Mouse (Mus musculus) left cerebral cortex, postnatal 4 days (tissue): ENCODE measurements around the gene Sirpb1b. TPM values are rescaled to one million over a fixed set of nuclear protein-coding genes. Genes with fewer than 3 reads are reported as not detected.
"Not testable (repeated sequence)": the region's sequence is repeated elsewhere in the genome, so short reads cannot be mapped to it uniquely, and the experiment has no call there.

Source experiments
- DNase-seq: peaks from one replicate; pipeline ENCODE4 v3.0.0-alpha.2; 2022
- intact Hi-C: fragments of 180-260 bp; cut with DNase I; formaldehyde crosslinking; loops from one replicate; pipeline ENCODE4 v1.15.1; 2025
- total RNA-seq, 2 experiments: library from RNA; stranded (reverse); gene quantifications; 2 replicates each; pipeline ENCODE4 v1.2.3; 2021

Gene Sirpb1b
- total RNA-seq: not detected

DNA sequence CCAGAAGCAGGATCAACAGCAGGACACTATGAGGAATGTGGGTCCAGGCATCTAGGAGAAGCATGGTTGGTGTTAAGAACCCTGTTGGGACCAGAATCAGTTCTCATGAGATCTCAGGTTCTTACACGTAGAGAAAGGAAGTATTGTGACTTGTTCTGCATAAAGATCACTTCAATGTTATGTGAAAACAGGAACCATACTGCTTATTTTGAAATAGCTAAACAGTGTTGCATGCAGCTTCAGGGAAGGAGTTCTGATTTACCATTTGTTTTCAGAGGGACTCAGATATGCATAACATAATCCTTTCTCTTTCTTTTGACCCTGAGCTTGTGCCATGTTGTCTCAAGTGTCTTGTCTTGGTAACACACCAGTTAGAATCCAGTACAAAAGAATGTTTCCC lies at the start of gene Sirpb1b:
TSS of gene Sirpb1b (minus strand) at position 179 of the 400 bp plus-strand sequence.
- intact Hi-C loops, DNase-seq: not testable (repeated sequence)

DNA sequence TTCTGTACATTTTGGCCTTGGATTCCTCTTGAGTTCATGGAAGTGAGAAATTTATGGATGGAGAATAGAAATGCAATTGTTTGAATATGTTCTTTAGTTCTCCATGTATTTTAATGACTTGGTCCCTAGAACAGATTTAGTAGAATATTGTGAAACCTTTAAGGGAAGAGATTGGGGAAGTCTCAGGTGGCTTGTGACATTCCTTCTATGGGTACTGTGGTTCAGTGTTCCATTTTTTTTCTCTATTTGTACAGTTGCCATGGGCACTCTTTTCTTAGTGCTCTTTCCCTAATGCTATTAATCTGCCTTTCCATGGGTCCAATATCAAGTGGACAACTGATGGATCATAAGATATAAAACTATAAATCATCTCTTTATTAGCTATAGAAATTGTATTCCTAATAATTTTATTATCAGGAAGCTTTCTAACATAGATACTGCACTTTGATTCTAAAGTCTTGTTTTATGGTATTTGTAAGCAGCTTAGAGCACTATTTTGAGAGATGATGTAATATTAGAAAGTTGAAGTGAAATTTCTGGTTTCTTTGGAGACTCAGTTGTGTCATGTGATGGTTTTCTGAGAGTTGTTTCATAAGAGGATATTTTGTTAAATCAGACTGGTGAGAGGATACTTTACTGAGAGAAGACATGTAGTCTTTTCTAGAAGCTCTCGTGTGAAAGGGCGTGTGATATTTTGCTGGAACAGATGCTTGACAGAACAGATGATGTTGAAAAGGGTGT lies 15.7 kb upstream of the Sirpb1b start:
- intact Hi-C loops: not testable (repeated sequence)

DNA sequence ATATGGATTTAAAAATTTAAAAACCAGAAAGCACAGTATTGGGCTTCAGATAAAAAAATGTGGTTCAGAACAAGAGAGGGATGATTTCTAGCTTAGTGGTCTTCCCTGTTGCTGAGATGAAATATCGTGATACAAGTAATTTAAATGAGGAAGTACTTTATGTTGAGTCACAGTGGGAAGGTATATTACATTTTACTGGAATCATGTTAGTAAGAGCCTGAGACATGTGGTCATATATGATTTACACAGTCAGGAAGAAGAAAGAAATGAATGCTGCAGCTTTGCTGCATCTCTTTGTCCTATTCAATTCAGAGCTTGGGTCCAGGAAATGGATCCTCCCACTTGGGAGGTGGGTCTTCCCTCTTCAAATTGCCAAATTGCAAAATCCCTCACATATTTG lies 11.8 kb upstream of the Sirpb1b start:
- DNase-seq, intact Hi-C loops: not testable (repeated sequence)

More for the DNA sequence above, 15.7 kb upstream of the Sirpb1b start:
- not testable (repeated sequence) for DNase-seq

DNA sequence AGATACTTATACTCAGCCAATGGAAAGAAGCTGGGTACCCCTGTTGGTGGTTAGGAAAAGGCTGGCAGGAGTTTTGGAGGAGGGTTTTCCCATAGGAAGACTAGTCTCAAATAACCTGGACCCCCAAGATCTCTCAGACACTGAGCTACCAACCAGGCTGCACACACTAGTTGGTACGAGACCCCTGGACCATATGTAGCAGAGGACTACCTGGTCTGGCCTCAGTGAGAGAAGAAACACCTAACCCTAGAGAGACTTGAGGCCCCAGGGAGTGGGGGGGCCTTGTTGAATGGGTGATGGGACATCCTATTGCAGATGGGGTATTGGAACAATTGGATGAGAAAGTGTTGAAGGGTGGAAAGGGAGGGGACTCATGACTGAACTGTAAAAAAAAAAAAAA lies 8.6 kb upstream of the Sirpb1b start:
- no peak for DNase-seq
- intact Hi-C loops: no loop called here

DNA sequence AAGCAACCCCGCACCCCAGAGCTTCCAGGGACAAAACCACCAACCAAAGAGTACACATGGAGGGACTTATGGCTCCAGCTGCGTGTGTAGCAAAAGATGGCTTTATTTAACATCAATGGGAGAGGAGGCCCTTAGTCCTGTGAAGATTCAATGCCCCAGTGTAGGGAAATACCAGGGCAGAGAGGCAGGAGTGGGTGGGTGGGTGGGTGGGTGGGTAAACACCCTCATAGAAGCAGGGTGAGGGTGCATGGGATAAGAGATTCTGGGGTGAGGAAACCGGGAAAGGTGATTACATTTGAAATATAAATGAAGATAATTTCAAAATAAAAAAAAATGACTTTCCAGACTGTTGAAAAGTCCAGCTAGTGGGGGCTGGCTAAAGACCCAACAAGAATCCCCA lies 8.1 kb upstream of the Sirpb1b start:
- intact Hi-C loops, DNase-seq: not testable (repeated sequence)

DNA sequence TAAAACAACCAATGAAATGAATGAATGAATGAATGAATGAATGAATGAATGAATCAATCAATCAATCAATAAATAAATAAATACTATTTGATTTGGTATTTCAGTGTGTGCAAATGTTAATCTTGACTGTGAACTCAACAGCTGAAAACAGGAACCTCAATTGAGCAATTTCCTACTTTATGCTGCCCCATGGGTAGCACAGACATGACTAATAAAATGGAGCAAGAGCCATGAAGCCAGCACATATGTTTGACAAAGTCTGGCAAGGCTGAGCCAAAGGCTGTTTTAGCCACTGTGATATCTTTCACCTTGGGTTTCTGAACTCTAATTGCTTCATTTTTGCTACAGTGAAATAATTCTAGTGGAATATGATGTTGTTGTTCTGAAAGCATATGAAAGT lies 1.6 kb upstream of the Sirpb1b start:
- DNase-seq, intact Hi-C loops: not testable (repeated sequence)

DNA sequence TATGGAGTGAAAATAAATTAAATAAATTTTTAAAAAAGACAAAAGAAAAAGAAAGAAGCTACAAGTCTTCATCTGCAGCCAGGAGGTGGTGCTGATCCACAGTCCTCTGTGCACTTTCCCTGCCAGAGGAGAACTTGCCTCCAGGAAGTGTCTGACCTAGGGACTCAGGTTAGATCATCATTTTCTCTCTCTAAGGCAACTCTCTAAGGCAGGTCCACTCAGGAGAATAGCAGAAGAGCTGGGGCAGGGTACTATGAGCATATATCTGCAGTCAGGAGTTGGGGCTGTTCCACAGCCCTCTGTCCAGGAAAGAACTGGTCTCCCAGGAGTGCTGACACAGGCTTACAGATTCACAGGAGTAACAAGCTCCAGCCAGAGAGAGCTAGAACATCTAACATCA lies 46.3 kb downstream of the Sirpb1b start:
- intact Hi-C loops: no loop called here
- no peak for DNase-seq

DNA sequence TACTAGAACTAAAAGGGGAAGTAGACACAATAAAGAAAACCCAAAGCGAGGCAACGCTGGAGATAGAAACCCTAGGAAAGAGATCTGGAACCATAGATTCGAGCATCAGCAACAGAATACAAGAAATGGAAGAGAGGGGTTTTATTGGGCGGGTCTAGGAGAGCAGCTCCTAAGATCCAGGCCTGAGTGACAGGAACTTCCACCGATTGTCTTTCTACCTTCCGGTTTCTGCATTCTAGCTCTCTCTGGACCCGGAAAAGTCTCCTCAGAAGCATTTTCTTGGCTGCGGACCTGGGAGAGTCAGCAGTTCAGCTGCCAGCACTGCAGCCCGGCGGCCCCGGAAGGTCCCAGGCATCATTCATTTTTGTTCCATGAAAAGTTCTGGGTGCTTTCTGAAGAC lies 61.3 kb downstream of the Sirpb1b start:
- DNase-seq, intact Hi-C loops: not testable (repeated sequence)

DNA sequence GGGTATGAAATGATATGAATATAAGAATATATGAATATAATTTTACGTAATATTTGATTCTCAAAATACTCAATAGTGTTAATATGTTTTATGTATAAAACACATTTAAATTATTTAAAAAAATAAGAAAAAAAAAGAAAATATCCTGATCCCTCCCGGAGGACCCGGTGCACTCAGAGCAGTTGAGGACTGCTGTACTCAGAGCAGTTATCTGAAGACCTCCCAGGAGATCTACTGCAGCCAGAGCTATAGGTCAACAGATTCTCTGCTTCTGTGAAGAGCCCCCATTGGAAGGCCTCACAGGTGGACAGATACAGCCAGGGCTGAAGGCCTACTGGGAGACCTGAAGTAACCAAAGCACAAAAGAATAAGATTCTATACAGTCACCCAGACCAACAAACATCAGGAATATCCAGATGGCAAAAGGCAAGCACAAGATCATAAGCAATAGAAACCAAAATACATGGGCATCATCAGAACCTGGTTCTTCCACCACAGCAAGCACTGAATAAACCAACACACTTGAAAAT lies 67.0 kb downstream of the Sirpb1b start:
- intact Hi-C loops, DNase-seq: not testable (repeated sequence)

DNA sequence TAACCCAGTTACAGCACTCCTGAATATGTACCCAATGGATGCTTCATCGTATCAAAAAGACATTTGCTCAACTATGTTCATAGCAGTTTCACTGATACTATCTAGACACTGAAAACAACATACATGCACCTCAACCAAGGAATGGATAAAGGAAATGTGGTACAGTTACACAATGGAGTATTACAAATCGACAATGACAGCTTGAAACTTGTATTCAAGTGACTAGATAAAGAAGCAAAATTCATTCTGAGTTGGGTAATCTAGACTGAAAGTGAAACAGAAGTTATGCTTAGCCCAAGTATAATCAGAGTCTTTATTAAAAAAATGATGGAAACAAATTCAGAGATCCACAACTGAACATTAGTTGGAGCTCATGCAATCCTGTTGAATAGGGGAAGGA lies 100.0 kb downstream of the Sirpb1b start:
- DNase-seq, intact Hi-C loops: not testable (repeated sequence)

DNA sequence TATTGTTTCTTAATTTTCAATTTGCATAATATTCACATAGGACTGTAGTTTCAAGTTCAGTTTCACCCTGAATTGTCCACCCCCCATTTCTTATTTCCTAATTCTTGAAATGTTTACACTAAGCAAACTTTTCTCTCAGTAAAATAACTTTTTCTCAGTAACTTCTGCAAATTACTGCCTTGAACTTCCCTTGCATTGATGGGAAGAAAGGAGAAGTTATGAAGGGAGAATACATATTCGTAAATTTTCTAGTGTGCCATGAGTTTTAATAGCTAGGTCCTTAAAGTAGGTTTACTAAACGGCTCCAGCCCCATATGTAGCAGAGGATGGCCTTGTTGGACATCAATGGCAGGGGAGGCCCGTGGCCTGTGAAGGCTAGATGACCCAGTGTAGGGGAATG lies 104.7 kb downstream of the Sirpb1b start:
- DNase-seq, intact Hi-C loops: not testable (repeated sequence)

Other genes with a start within 250 kb of the Sirpb1b start
- gene Gm9733, start 242.8 kb downstream of the Sirpb1b start, total RNA-seq: not detected
- not detected for gene Sirpb1a, start 148.5 kb downstream of the Sirpb1b start, total RNA-seq